Mouse (Mus musculus) erythroblast, embryonic 14.5 days (primary cell): Measurements from ENCODE around the gene Trp53bp2. TPM values are rescaled to one million over a fixed set of nuclear protein-coding genes. Genes with fewer than 3 reads are reported as not detected.

Experiments used
- H3K27me3 ChIP-seq: 2 replicates; pipeline ENCODE4 v1.6.1; 2012; ENCODE audit warnings: inconsistent platforms; ENCODE audit not compliant: control insufficient read depth
- H3K36me3 ChIP-seq: 2 replicates; pipeline ENCODE4 v1.6.1; 2012; ENCODE audit warnings: mild to moderate bottlenecking, inconsistent platforms; ENCODE audit not compliant: control insufficient read depth
- H3K4me1 ChIP-seq: 2 replicates; pipeline ENCODE4 v1.6.1; 2012; ENCODE audit warnings: inconsistent platforms; ENCODE audit not compliant: control insufficient read depth
- H3K4me3 ChIP-seq: replicated peaks from 2 replicates; pipeline ENCODE3; 2012; ENCODE audit warnings: moderate library complexity, mild to moderate bottlenecking, inconsistent platforms
- H3K9me3 ChIP-seq: 2 replicates; pipeline ENCODE4 v1.6.1; 2012; ENCODE audit warnings: low read length, inconsistent platforms, mixed read lengths; ENCODE audit not compliant: control insufficient read depth
- GATA1 ChIP-seq: IDR thresholded peaks from 2 replicates; pipeline ENCODE4 v1.6.1; 2012; ENCODE audit warnings: low read length, inconsistent platforms, mixed read lengths
- TAL1 ChIP-seq: IDR thresholded peaks from 3 replicates; pipeline ENCODE4 v1.6.1; 2012; ENCODE audit warnings: low read length, inconsistent platforms, mixed read lengths
- polyA plus RNA-seq: library from polyadenylated mRNA; stranded (reverse); fragments of >175 nt; gene quantifications from 2 replicates; pipeline ENCODE4 v1.2.3, GENCODE M21; 2012

Trp53bp2 gene
- polyA plus RNA-seq, 1 experiment, result 0.09 TPM

GRCm38 (mm10) chr1:182465309-182465708 is 56.3 kb downstream of the Trp53bp2 start:
- Histone ChIP-seq H3K36me3 (peaks cover 3% of the 10 kb centered on the region), H3K4me1 (no peaks in the 10 kb centered on the region), H3K4me3 (no peak overlapping the region), H3K9me3 (no peaks in the 10 kb centered on the region), H3K27me3 (no peaks in the 10 kb centered on the region)
- TF ChIP-seq TAL1, result no peak
- TF ChIP-seq GATA1, result no peak

- TF ChIP-seq GATA1, result no peak
- TF ChIP-seq TAL1, result no peak
- Histone ChIP-seq H3K4me1 (no peaks in the 10 kb centered on the region), H3K27me3 (no peaks in the 10 kb centered on the region), H3K4me3 (no peak overlapping the region), H3K36me3 (peaks cover 5% of the 10 kb centered on the region), H3K9me3 (no peaks in the 10 kb centered on the region)
Observed at GRCm38 (mm10) chr1:182465978-182466377, 57.0 kb downstream of the Trp53bp2 start.

- Histone ChIP-seq H3K4me1 (no peaks in the 10 kb centered on the region), H3K36me3 (peaks cover 2% of the 10 kb centered on the region; the same call in 1 of the 2 replicates), H3K4me3 (no peak overlapping the region), H3K27me3 (no peaks in the 10 kb centered on the region), H3K9me3 (no peaks in the 10 kb centered on the region)
- TF ChIP-seq GATA1, result no peak
- TF ChIP-seq TAL1, result no peak
Observed at GRCm38 (mm10) chr1:182475005-182475796, 66.2 kb downstream of the Trp53bp2 start.

- TF ChIP-seq GATA1 (no peak), TAL1 (no peak)
- H3K4me3 ChIP-seq, result no peak overlapping the region
- H3K9me3 ChIP-seq, result no peaks in the 10 kb centered on the region
- H3K4me1 ChIP-seq, result no peaks in the 10 kb centered on the region
- no peaks in the 10 kb centered on the region for H3K27me3 ChIP-seq
- H3K36me3 ChIP-seq, result no peaks in the 10 kb centered on the region; the same call in 1 of the 2 replicates
Observed at GRCm38 (mm10) chr1:182478935-182479334, 70.0 kb downstream of the Trp53bp2 start.

- Histone ChIP-seq H3K4me3 (no peak overlapping the region), H3K36me3 (no peaks in the 10 kb centered on the region; the same call in 1 of the 2 replicates), H3K4me1 (no peaks in the 10 kb centered on the region), H3K9me3 (no peaks in the 10 kb centered on the region), H3K27me3 (no peaks in the 10 kb centered on the region)
- TF ChIP-seq GATA1, result no peak
- no peak for TF ChIP-seq TAL1
Observed at GRCm38 (mm10) chr1:182481138-182481537, 72.2 kb downstream of the Trp53bp2 start.

- H3K36me3 ChIP-seq, result no peaks in the 10 kb centered on the region; the same call in 1 of the 2 replicates
- no peak overlapping the region for H3K4me3 ChIP-seq
- TF ChIP-seq TAL1 (no peak), GATA1 (no peak)
Observed at GRCm38 (mm10) chr1:182481646-182482295, 72.8 kb downstream of the Trp53bp2 start.

GRCm38 (mm10) chr1:182482991-182483909 is 74.3 kb downstream of the Trp53bp2 start:
- Histone ChIP-seq H3K36me3 (no peaks in the 10 kb centered on the region; the same call in 1 of the 2 replicates), H3K4me3 (no peak overlapping the region), H3K4me1 (no peaks in the 10 kb centered on the region), H3K9me3 (no peaks in the 10 kb centered on the region), H3K27me3 (no peaks in the 10 kb centered on the region)
- TF ChIP-seq TAL1, result no peak
- no peak for TF ChIP-seq GATA1

More at GRCm38 (mm10) chr1:182481646-182482295, 72.8 kb downstream of the Trp53bp2 start:
- H3K9me3 ChIP-seq, result no peaks in the 10 kb centered on the region
- no peaks in the 10 kb centered on the region for H3K27me3 ChIP-seq
- H3K4me1 ChIP-seq, result no peaks in the 10 kb centered on the region

- no peak for TF ChIP-seq TAL1
- no peak for TF ChIP-seq GATA1
- Histone ChIP-seq H3K4me3 (no peak overlapping the region), H3K36me3 (no peaks in the 10 kb centered on the region; the same call in 1 of the 2 replicates), H3K27me3 (no peaks in the 10 kb centered on the region), H3K4me1 (no peaks in the 10 kb centered on the region), H3K9me3 (no peaks in the 10 kb centered on the region)
Observed at GRCm38 (mm10) chr1:182483910-182484274, 74.9 kb downstream of the Trp53bp2 start.
